ENCODE assay signal across 8 mouse cellular contexts in the genomic region with DNA sequence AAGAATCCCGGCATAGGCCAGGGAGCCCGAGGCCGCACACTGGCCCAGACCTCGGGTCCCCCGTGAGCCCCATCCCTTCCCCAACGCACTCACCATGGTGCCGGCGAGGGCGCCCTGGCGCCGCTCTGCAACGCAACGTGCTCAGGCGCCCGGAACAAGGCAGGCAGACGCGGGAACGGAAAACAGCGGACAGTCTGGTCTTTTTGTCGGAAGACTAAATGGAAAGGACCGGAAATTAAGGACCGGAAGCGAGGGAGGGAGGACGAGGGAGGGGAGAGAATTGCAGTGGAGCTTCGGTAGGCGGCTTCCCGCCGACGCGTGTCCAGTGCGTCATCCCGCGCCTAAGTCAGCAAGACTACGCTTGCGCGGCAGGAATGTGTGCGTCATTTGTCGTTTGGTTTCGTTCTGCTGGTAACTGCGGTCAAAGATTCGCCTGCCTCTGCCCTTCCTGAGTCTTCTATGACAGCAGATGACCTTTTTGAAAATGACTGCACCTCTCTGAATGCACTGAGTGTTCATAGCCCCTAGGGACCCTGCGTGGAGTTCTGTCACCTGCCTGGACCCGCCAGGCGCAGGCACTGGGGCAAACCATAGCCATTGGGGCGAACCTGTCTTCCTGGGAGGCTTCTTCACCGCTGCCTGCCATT. TPM values are rescaled to one million over a fixed set of nuclear protein-coding genes. Genes with fewer than 3 reads are reported as not detected.
A peak's percentile ranks its signal among the peaks of the same experiment; 100 is the strongest.
DNase-seq lines count a peak whose midpoint lies in the region; ATAC-seq and TF ChIP-seq lines count a peak whose summit lies in the region.

Isy1 (minus strand) TSS at position 248 of the 647 bp plus-strand sequence.

- H3K79me2 ChIP-seq in heart, adult 2 months (replicated peaks; ENCODE audit: control insufficient read depth, insufficient read depth, low read length) = 0 out of 2 replicates have a peak, but pooled peaks cover 1% of the 10 kb centered on the region

- H3K9ac ChIP-seq in embryonic facial prominence, embryonic 14.5 days (ENCODE audit: low read depth, low read length) = peak within 1 kb of the TSS; percentile 89
- peak within 1 kb of the TSS; percentile 77 for H3K9ac ChIP-seq in heart, adult 2 months (ENCODE audit: low read depth, low read length)
- peak within 1 kb of the TSS; percentile 87 for H3K9ac ChIP-seq in limb, embryonic 13.5 days
- H3K9ac ChIP-seq in midbrain, embryonic 16.5 days (ENCODE audit: low read depth, low read length) = peak within 1 kb of the TSS; percentile 82

- H3K27me3 ChIP-seq in embryonic facial prominence, embryonic 14.5 days (replicated peaks; ENCODE audit: control insufficient read depth, insufficient read depth, low read length) = no peaks in the 10 kb centered on the region
- H3K27me3 ChIP-seq in heart, adult 2 months (ENCODE audit: control insufficient read depth, insufficient read depth, low read length) = no peaks in the 10 kb centered on the region
- H3K27me3 ChIP-seq in limb, embryonic 13.5 days = no peaks in the 10 kb centered on the region
- no peaks in the 10 kb centered on the region for H3K27me3 ChIP-seq in midbrain, embryonic 16.5 days (ENCODE audit: control insufficient read depth, insufficient read depth, low read depth, low read length)

- DNase-seq in 3T3-L1 (ENCODE audit: low read depth, low spot score) = peak; percentile 99
- peak; percentile 81 to 87 for DNase-seq in adrenal gland, postnatal 4 days (ENCODE audit: low spot score in 2 of 2)
- DNase-seq in embryonic facial prominence, embryonic 14.5 days (ENCODE audit: low spot score) = peak; percentile 99
- DNase-seq in heart, adult 2 months = peak; percentile 91 to 96
- DNase-seq in kidney, adult 8-10 months = peak; percentile 96 to 97
- peak; percentile 82 to 93 for DNase-seq in spleen, postnatal 10 days (ENCODE audit: low spot score in 2 of 2)

- 0 out of 2 replicates have a peak, but pooled peaks cover 3% of the 10 kb centered on the region for H3K9me3 ChIP-seq in embryonic facial prominence, embryonic 14.5 days (ENCODE audit: control insufficient read depth, low read length)
- no peaks in the 10 kb centered on the region for H3K9me3 ChIP-seq in limb, embryonic 13.5 days
- H3K9me3 ChIP-seq in midbrain, embryonic 16.5 days (replicated peaks; ENCODE audit: control insufficient read depth, low read length, poor library complexity, severe bottlenecking) = no peaks in the 10 kb centered on the region

- peak within 1 kb of the TSS; percentile 76 for H3K4me3 ChIP-seq in embryonic facial prominence, embryonic 14.5 days (ENCODE audit: low read depth, low read length)
- peak within 1 kb of the TSS; percentile 71 for H3K4me3 ChIP-seq in heart, adult 2 months
- H3K4me3 ChIP-seq in limb, embryonic 13.5 days = peak within 1 kb of the TSS; percentile 75
- H3K4me3 ChIP-seq in midbrain, embryonic 16.5 days (ENCODE audit: low read depth, low read length) = peak within 1 kb of the TSS; percentile 87

- peak; percentile 98 for ATAC-seq in embryonic facial prominence, embryonic 14.5 days (ENCODE audit: low read depth)
- ATAC-seq in limb, embryonic 13.5 days (ENCODE audit: low FRiP score, low read depth) = peak; percentile 97
- ATAC-seq in midbrain, embryonic 16.5 days = peak; percentile 97

- peak within 1 kb of the TSS; percentile 97 for H3K27ac ChIP-seq in embryonic facial prominence, embryonic 14.5 days (replicated peaks; ENCODE audit: low read depth, low read length)
- peak within 1 kb of the TSS; percentile 83 for H3K27ac ChIP-seq in heart, adult 2 months
- H3K27ac ChIP-seq in limb, embryonic 13.5 days = peak within 1 kb of the TSS; percentile 91
- peak within 1 kb of the TSS; percentile 96 for H3K27ac ChIP-seq in midbrain, embryonic 16.5 days (ENCODE audit: low read length)

- peak; percentile 92 for TF ChIP-seq EP300 in heart, adult 2 months (IDR thresholded peaks at IDR 0.05; ENCODE audit: insufficient read depth, low read depth, low read length)

- peak; percentile 97 for TF ChIP-seq POLR2A in heart, adult 2 months (IDR thresholded peaks at IDR 0.05; ENCODE audit: insufficient read depth, low read depth, low read length)

- peaks cover 33% of the 10 kb centered on the region for H3K36me3 ChIP-seq in embryonic facial prominence, embryonic 14.5 days (ENCODE audit: control insufficient read depth, insufficient read depth, low read length)
- peaks cover 11% of the 10 kb centered on the region for H3K36me3 ChIP-seq in heart, adult 2 months (ENCODE audit: control insufficient read depth, insufficient read depth, low read length)
- peaks cover 49% of the 10 kb centered on the region for H3K36me3 ChIP-seq in limb, embryonic 13.5 days
- peaks cover 20% of the 10 kb centered on the region for H3K36me3 ChIP-seq in midbrain, embryonic 16.5 days (ENCODE audit: control insufficient read depth, insufficient read depth, low read length)

- WGBS in embryonic facial prominence, embryonic 14.5 days = under 1% methylated on average over 45 of the region's 46 CpGs
- under 1% methylated on average over 46 of the region's 46 CpGs for WGBS in heart, adult 2 months
- under 1% methylated on average over 46 of the region's 46 CpGs for WGBS in limb, embryonic 13.5 days
- under 1% methylated on average over 46 of the region's 46 CpGs for WGBS in midbrain, embryonic 16.5 days

- TF ChIP-seq CTCF in heart, adult 2 months (IDR thresholded peaks at IDR 0.05) = 0 out of 2 replicates have a peak, but pooled peaks have one; percentile 22

- H3K4me2 ChIP-seq in embryonic facial prominence, embryonic 14.5 days (ENCODE audit: low read depth, low read length) = peak within 1 kb of the TSS; percentile 90
- H3K4me2 ChIP-seq in limb, embryonic 13.5 days (replicated peaks) = peak within 1 kb of the TSS; percentile 84
- H3K4me2 ChIP-seq in midbrain, embryonic 16.5 days (ENCODE audit: low read length) = peak within 1 kb of the TSS; percentile 78

- peaks cover 3% of the 10 kb centered on the region; the same call in 1 of the 2 replicates for H3K4me1 ChIP-seq in embryonic facial prominence, embryonic 14.5 days (ENCODE audit: control insufficient read depth, insufficient read depth, low read length)
- no peaks in the 10 kb centered on the region for H3K4me1 ChIP-seq in heart, adult 2 months (ENCODE audit: control insufficient read depth, insufficient read depth, low read length)
- H3K4me1 ChIP-seq in limb, embryonic 13.5 days = peaks cover 14% of the 10 kb centered on the region
- H3K4me1 ChIP-seq in midbrain, embryonic 16.5 days (ENCODE audit: control insufficient read depth, insufficient read depth, low read length) = peaks cover 10% of the 10 kb centered on the region

- intact Hi-C loops in heart, adult 2 months (cut with DNase I) = loop anchor here (1.0 to 2.0 kb wide), 3 partner anchors 13 to 50 kb away; partner anchors contain the start of gene Cnbp

RNA-seq across cellular contexts. Expression of gene Isy1, which starts in this region (rescaled TPM):
- total RNA-seq in adrenal gland, postnatal 4 days (2021) = 10 to 100 TPM; 37.4 to 43.2 TPM
- 34.7 and 42.7 TPM in 2 replicates for polyA plus RNA-seq in embryonic facial prominence, embryonic 14.5 days (2014; fragmentation: Nextera tagmentation; extraction: Ambion mirVana)
- 10 to 100 TPM; 22.3 to 22.8 TPM for total RNA-seq in heart, adult 2 months (2021)
- polyA plus RNA-seq in heart, adult 2 months (2012; rRNA removed) = 7.3 and 15.1 TPM in 2 replicates
- polyA plus RNA-seq in limb, embryonic 13.5 days (2015; fragmentation: Nextera tagmentation; extraction: Ambion mirVana) = 46.7 and 53.7 TPM in 2 replicates
- 26.2 and 27.5 TPM in 2 replicates for polyA plus RNA-seq in midbrain, embryonic 16.5 days (2015; fragmentation: Nextera tagmentation; extraction: Ambion mirVana)

Comparison
In these comparisons a context has a peak if more than half of its experiments do, and no peak if none do; other contexts are left out.
1. Peak in every context shown above with its lines: DNase-seq, ATAC-seq, H3K4me3 ChIP-seq and H3K27ac ChIP-seq.